Mouse (Mus musculus) mouse embryonic stem cell (cell line): ENCODE data around the gene Ak5.

ENCODE experiments used
- in situ Hi-C, 2 experiments: fragments of 300-500 bp; cut with MboI; formaldehyde crosslinking; loops; 1 replicate in 1 of 2; 3 replicates in 1 of 2; pipeline ENCODE4 v1.14.3; 2019 to 2020; ENCODE audit warnings: low sequenced_read_pairs in 2 of 2, low pct_unique_long_range_greater_than_20kb in 1 of 2, mixed read lengths in 1 of 2; ENCODE audit not compliant: unreplicated experiment in 1 of 2

The Ak5 gene

GRCm38 (mm10) chr3:152542298-152542697 lies 125.9 kb downstream of the Ak5 start:
- in situ Hi-C loops = no loop called here

- in situ Hi-C loops = no loop called here
These were observed 137.8 kb downstream of the Ak5 start for GRCm38 (mm10) chr3:152530344-152530743.

- in situ Hi-C loops = no loop called here
These were observed 138.8 kb downstream of the Ak5 start for GRCm38 (mm10) chr3:152529058-152529972.

GRCm38 (mm10) chr3:152526721-152527120 lies 141.4 kb downstream of the Ak5 start:
- in situ Hi-C loops = no loop called here

- in situ Hi-C loops = no loop called here
These were observed 144.9 kb downstream of the Ak5 start for GRCm38 (mm10) chr3:152523315-152523638.

- in situ Hi-C loops = no loop called here
These were observed 145.4 kb downstream of the Ak5 start for GRCm38 (mm10) chr3:152522634-152523314.

GRCm38 (mm10) chr3:152521054-152521453 lies 147.1 kb downstream of the Ak5 start:
- in situ Hi-C loops = no loop called here

- in situ Hi-C loops = no loop called here
These were observed 148.1 kb downstream of the Ak5 start for GRCm38 (mm10) chr3:152520074-152520473.

- in situ Hi-C loops = no loop called here
These were observed 148.6 kb downstream of the Ak5 start for GRCm38 (mm10) chr3:152519556-152519955.

GRCm38 (mm10) chr3:152516569-152516968 lies 151.6 kb downstream of the Ak5 start:
- in situ Hi-C loops = no loop called here

- in situ Hi-C loops = no loop called here
These were observed 152.2 kb downstream of the Ak5 start for GRCm38 (mm10) chr3:152515959-152516358.

GRCm38 (mm10) chr3:152512517-152512916 lies 155.6 kb downstream of the Ak5 start:
- in situ Hi-C loops = no loop called here

GRCm38 (mm10) chr3:152509268-152509667 lies 158.9 kb downstream of the Ak5 start:
- in situ Hi-C loops = no loop called here

- in situ Hi-C loops = no loop called here
These were observed 159.7 kb downstream of the Ak5 start for GRCm38 (mm10) chr3:152508419-152508993.

- in situ Hi-C loops = no loop called here
These were observed 160.3 kb downstream of the Ak5 start for GRCm38 (mm10) chr3:152507900-152508299.

GRCm38 (mm10) chr3:152498968-152499696 lies 169.0 kb downstream of the Ak5 start:
- in situ Hi-C loops = no loop called here

GRCm38 (mm10) chr3:152497842-152498241 lies 170.3 kb downstream of the Ak5 start:
- in situ Hi-C loops = no loop called here

- in situ Hi-C loops = no loop called here
These were observed 171.1 kb downstream of the Ak5 start for GRCm38 (mm10) chr3:152497084-152497483.

- in situ Hi-C loops = no loop called here
These were observed 172.7 kb downstream of the Ak5 start for GRCm38 (mm10) chr3:152495415-152495898.
